Mouse (Mus musculus): ENCODE data around the gene Nt5c3b.

The Nt5c3b gene

GRCm38 (mm10) chr11:100441797-100442196 lies at the start of gene Nt5c3b, which contains the start of gene Klhl10:
Gene Nt5c3b (minus strand): TSS chr11:100441808.
Gene Klhl10 (plus strand): TSS chr11:100441917.
- DNase-seq (ENCODE audit: low read depth, low spot score) = no peak

- no peak for DNase-seq (ENCODE audit: low read depth, low spot score)
Measured at GRCm38 (mm10) chr11:100490951-100491350, 49.3 kb upstream of the Nt5c3b start.

GRCm38 (mm10) chr11:100485801-100486538 lies 44.4 kb upstream of the Nt5c3b start:
- DNase-seq (ENCODE audit: low read depth, low spot score) = peak; percentile 29

GRCm38 (mm10) chr11:100484461-100484860 lies 42.9 kb upstream of the Nt5c3b start:
- DNase-seq (ENCODE audit: low read depth, low spot score) = no peak

- no peak for DNase-seq (ENCODE audit: low read depth, low spot score)
Measured at GRCm38 (mm10) chr11:100479152-100479551, 37.5 kb upstream of the Nt5c3b start.

- DNase-seq (ENCODE audit: low read depth, low spot score) = no peak
Measured at GRCm38 (mm10) chr11:100476281-100476680, 34.7 kb upstream of the Nt5c3b start.

- DNase-seq (ENCODE audit: low read depth, low spot score) = no peak
Measured at GRCm38 (mm10) chr11:100472935-100473295, 31.3 kb upstream of the Nt5c3b start.

- DNase-seq (ENCODE audit: low read depth, low spot score) = peak; percentile 98
Measured at GRCm38 (mm10) chr11:100472197-100472934, 30.8 kb upstream of the Nt5c3b start, which contains the start of gene Klhl11. Gene Klhl11 (minus strand): TSS chr11:100472741.

GRCm38 (mm10) chr11:100471352-100472196 lies 30.0 kb upstream of the Nt5c3b start:
- peak; percentile 17 for DNase-seq (ENCODE audit: low read depth, low spot score)

- DNase-seq (ENCODE audit: low read depth, low spot score) = no peak
Measured at GRCm38 (mm10) chr11:100465833-100466232, 24.2 kb upstream of the Nt5c3b start.

- DNase-seq (ENCODE audit: low read depth, low spot score) = no peak
Measured at GRCm38 (mm10) chr11:100465229-100465792, 23.7 kb upstream of the Nt5c3b start.

GRCm38 (mm10) chr11:100462699-100463098 lies 21.1 kb upstream of the Nt5c3b start:
- DNase-seq (ENCODE audit: low read depth, low spot score) = no peak

- no peak for DNase-seq (ENCODE audit: low read depth, low spot score)
Measured at GRCm38 (mm10) chr11:100457711-100458110, 16.1 kb upstream of the Nt5c3b start.

GRCm38 (mm10) chr11:100457247-100457646 lies 15.6 kb upstream of the Nt5c3b start:
- no peak for DNase-seq (ENCODE audit: low read depth, low spot score)

GRCm38 (mm10) chr11:100442625-100443024 lies 1.0 kb upstream of the Nt5c3b start:
- no peak for DNase-seq (ENCODE audit: low read depth, low spot score)

- peak; percentile 83 for DNase-seq (ENCODE audit: low read depth, low spot score)
Measured at GRCm38 (mm10) chr11:100440691-100441522, 701 bp downstream of the Nt5c3b start.

GRCm38 (mm10) chr11:100437901-100438300 lies 3.7 kb downstream of the Nt5c3b start:
- no peak for DNase-seq (ENCODE audit: low read depth, low spot score)

GRCm38 (mm10) chr11:100435678-100436246 lies 5.8 kb downstream of the Nt5c3b start:
- no peak for DNase-seq (ENCODE audit: low read depth, low spot score)

GRCm38 (mm10) chr11:100432002-100432401 lies 9.6 kb downstream of the Nt5c3b start:
- DNase-seq (ENCODE audit: low read depth, low spot score) = no peak

- DNase-seq (ENCODE audit: low read depth, low spot score) = no peak
Measured at GRCm38 (mm10) chr11:100430052-100430451, 11.6 kb downstream of the Nt5c3b start.
